Mouse (Mus musculus) lung, adult 2 months (tissue): ENCODE results near the gene Bdkrb1. TPM values are rescaled to one million over a fixed set of nuclear protein-coding genes. Genes with fewer than 3 reads are reported as not detected.

Experiments
- DNase-seq: peaks from one replicate; pipeline ENCODE4 v3.0.0; 2022
- H3K4me1 ChIP-seq: fragments of 200-500 bp; 2 replicates; pipeline ENCODE4 v1.6.1; 2011; ENCODE audit warnings: low read length; ENCODE audit not compliant: control insufficient read depth, insufficient read depth
- H3K4me3 ChIP-seq: fragments of 200-500 bp; replicated peaks from 2 replicates; pipeline ENCODE3; 2011; ENCODE audit warnings: low read depth, mild to moderate bottlenecking, control low read depth, low read length; ENCODE audit errors: extremely low read depth
- CTCF ChIP-seq: fragments of 200-500 bp; IDR thresholded peaks from 2 replicates; pipeline ENCODE4 v1.5.1; 2011; ENCODE audit warnings: mild to moderate bottlenecking, low read length, control low read depth; ENCODE audit not compliant: insufficient read depth
- POLR2A ChIP-seq: fragments of 200-500 bp; IDR thresholded peaks from 2 replicates; pipeline ENCODE4 v1.6.1; 2011; ENCODE audit warnings: low read depth, mild to moderate bottlenecking, control low read depth, low read length, borderline replicate concordance; ENCODE audit errors: extremely low read depth
- WGBS: fragments of 180-500 bp; shearing (Covaris S2); methylation state at CpG from one replicate; pipeline ENCODE4 v1.1.7; 2018; 5-methylcytosine and 5-hydroxymethylcytosine counted together
- polyA plus RNA-seq: library from polyadenylated mRNA; depleted of rRNA; stranded (reverse); fragments of >200 nt; gene quantifications from 2 replicates; pipeline ENCODE4 v1.2.3, GENCODE M21; 2012; rRNA removed

The Bdkrb1 gene
- 2.9 and 6.0 TPM in 2 replicates for polyA plus RNA-seq

GRCm38 (mm10) chr12:105602581-105603210 lies at the start of gene Bdkrb1:
Gene Bdkrb1, plus strand, starts transcription at chr12:105603085.
- no peak for DNase-seq
- no peaks in the 10 kb centered on the region for H3K4me1 ChIP-seq
- TF ChIP-seq POLR2A (no peak), CTCF (no peak)
- WGBS = 80% methylated on average over 11 of the region's 11 CpGs
- no peak within 1 kb of the TSS for H3K4me3 ChIP-seq

GRCm38 (mm10) chr12:105554151-105554772 lies 48.6 kb upstream of the Bdkrb1 start:
- no peak overlapping the region for H3K4me3 ChIP-seq
- H3K4me1 ChIP-seq = peaks cover 13% of the 10 kb centered on the region
- 46% methylated on average over 8 of the region's 8 CpGs for WGBS
- no peak for DNase-seq
- TF ChIP-seq POLR2A = no peak
- TF ChIP-seq CTCF = no peak

GRCm38 (mm10) chr12:105555172-105555571 lies 47.7 kb upstream of the Bdkrb1 start:
- 61% methylated on average over 5 of the region's 5 CpGs for WGBS
- Histone ChIP-seq H3K4me1 (peaks cover 11% of the 10 kb centered on the region), H3K4me3 (no peak overlapping the region)
- no peak for TF ChIP-seq POLR2A
- TF ChIP-seq CTCF = no peak
- DNase-seq = no peak

GRCm38 (mm10) chr12:105557250-105557925 lies 45.5 kb upstream of the Bdkrb1 start:
- 39% methylated on average over 7 of the region's 7 CpGs for WGBS
- H3K4me3 ChIP-seq = no peak overlapping the region
- H3K4me1 ChIP-seq = peaks cover 9% of the 10 kb centered on the region
- TF ChIP-seq CTCF (no peak), POLR2A (no peak)
- DNase-seq = no peak

GRCm38 (mm10) chr12:105561007-105561534 lies 41.8 kb upstream of the Bdkrb1 start:
- DNase-seq = no peak
- 69% methylated on average over 8 of the region's 8 CpGs for WGBS
- TF ChIP-seq CTCF (no peak), POLR2A (no peak)
- Histone ChIP-seq H3K4me3 (no peak overlapping the region), H3K4me1 (0 out of 2 replicates have a peak, but pooled peaks cover 2% of the 10 kb centered on the region)

- 43% methylated on average over 8 of the region's 8 CpGs for WGBS
- no peak for TF ChIP-seq POLR2A
- TF ChIP-seq CTCF = no peak
- H3K4me1 ChIP-seq = no peaks in the 10 kb centered on the region
- H3K4me3 ChIP-seq = no peak overlapping the region
- no peak for DNase-seq
These were observed 40.6 kb upstream of the Bdkrb1 start for GRCm38 (mm10) chr12:105562056-105562820.

- TF ChIP-seq POLR2A (no peak), CTCF (no peak)
- 20% methylated on average over 25 of the region's 25 CpGs for WGBS
- DNase-seq = peak; percentile 30
- Histone ChIP-seq H3K4me3 (peak within 1 kb of the TSS; percentile 34), H3K4me1 (no peaks in the 10 kb centered on the region)
These were observed 39.8 kb upstream of the Bdkrb1 start, which contains the start of gene Bdkrb2 for GRCm38 (mm10) chr12:105562936-105563680. Gene Bdkrb2, plus strand, starts transcription at chr12:105563226.

GRCm38 (mm10) chr12:105563726-105564275 lies 39.1 kb upstream of the Bdkrb1 start:
- no peak for TF ChIP-seq CTCF
- no peak for TF ChIP-seq POLR2A
- 15% methylated on average over 25 of the region's 25 CpGs for WGBS
- H3K4me3 ChIP-seq = peak overlapping the region; percentile 34
- DNase-seq = no peak
- no peaks in the 10 kb centered on the region for H3K4me1 ChIP-seq
